In genomic region chr12:111143509-111144063, GRCm38 (mm10) we compare ENCODE assay signal across 10 mouse cellular contexts. TPM values are rescaled to one million over a fixed set of nuclear protein-coding genes. Genes with fewer than 3 reads are reported as not detected.
DNase-seq lines count a peak whose midpoint lies in the region; ATAC-seq and TF ChIP-seq lines count a peak whose summit lies in the region.
"Had no signal": no experiment of that assay in that cellular context is flagged by ENCODE, and none has a peak within 500 bp of the region (broad histone marks: within the 10 kb centered on the region; RNA-seq: fewer than 3 reads in every experiment).

No protein-coding gene starts in this region.

- no peaks in the 10 kb centered on the region for H3K27me3 ChIP-seq in intestine, embryonic 14.5 days (replicated peaks; ENCODE audit: control insufficient read depth, insufficient read depth, low read length)
- H3K27me3 ChIP-seq in intestine, postnatal 0 days (replicated peaks; ENCODE audit: control insufficient read depth, insufficient read depth, low read length) = no peaks in the 10 kb centered on the region
- H3K27me3 ChIP-seq in embryonic facial prominence, embryonic 11.5 days (ENCODE audit: control insufficient read depth, insufficient read depth, low read length) = no peaks in the 10 kb centered on the region
- H3K27me3 ChIP-seq in heart, embryonic 12.5 days (replicated peaks) = no peaks in the 10 kb centered on the region
- H3K27me3 ChIP-seq in lung, postnatal 0 days (replicated peaks; ENCODE audit: insufficient read depth, low read length) = no peaks in the 10 kb centered on the region

- TF ChIP-seq CTCF in intestine, postnatal 0 days (IDR thresholded peaks at IDR 0.05; ENCODE audit: low read depth) = no peak
- TF ChIP-seq CTCF in lung, postnatal 0 days (IDR thresholded peaks at IDR 0.05) = no peak

- no peak overlapping the region for H3K4me3 ChIP-seq in intestine, embryonic 14.5 days (ENCODE audit: low read depth, low read length)
- no peak overlapping the region for H3K4me3 ChIP-seq in intestine, postnatal 0 days (ENCODE audit: low read depth, low read length)
- no peak overlapping the region for H3K4me3 ChIP-seq in embryonic facial prominence, embryonic 11.5 days (ENCODE audit: low read depth, low read length)
- H3K4me3 ChIP-seq in heart, embryonic 12.5 days = no peak overlapping the region
- no peak overlapping the region for H3K4me3 ChIP-seq in lung, postnatal 0 days (ENCODE audit: low read depth, low read length)
- H3K4me3 ChIP-seq: liver, embryonic 15.5 days had no signal

- no peaks in the 10 kb centered on the region for H3K9me3 ChIP-seq in intestine, embryonic 14.5 days (ENCODE audit: control insufficient read depth, low read length)
- H3K9me3 ChIP-seq in intestine, postnatal 0 days (ENCODE audit: control insufficient read depth) = no peaks in the 10 kb centered on the region
- H3K9me3 ChIP-seq in embryonic facial prominence, embryonic 11.5 days (replicated peaks; ENCODE audit: control insufficient read depth, low read length) = no peaks in the 10 kb centered on the region
- peaks cover 6% of the 10 kb centered on the region; the same call in 1 of the 2 replicates for H3K9me3 ChIP-seq in heart, embryonic 12.5 days (replicated peaks)
- no peaks in the 10 kb centered on the region for H3K9me3 ChIP-seq in lung, postnatal 0 days (ENCODE audit: low read length)
- H3K9me3 ChIP-seq: liver, embryonic 15.5 days had no signal

- H3K4me2 ChIP-seq in intestine, embryonic 14.5 days (ENCODE audit: low read length) = no peak overlapping the region
- no peak overlapping the region for H3K4me2 ChIP-seq in intestine, postnatal 0 days (replicated peaks; ENCODE audit: low read depth)
- no peak overlapping the region for H3K4me2 ChIP-seq in embryonic facial prominence, embryonic 11.5 days (ENCODE audit: low read depth, low read length)
- peak overlapping the region; percentile 32 for H3K4me2 ChIP-seq in heart, embryonic 12.5 days
- H3K4me2 ChIP-seq in lung, postnatal 0 days (replicated peaks; ENCODE audit: low read depth, low read length) = peak overlapping the region; percentile 8; the same call in 1 of the 2 replicates
- H3K4me2 ChIP-seq: liver, embryonic 15.5 days had no signal

- H3K27ac ChIP-seq in intestine, embryonic 14.5 days (ENCODE audit: low read depth) = no peak overlapping the region
- H3K27ac ChIP-seq in intestine, postnatal 0 days (ENCODE audit: low read depth, low read length) = no peak overlapping the region
- H3K27ac ChIP-seq in embryonic facial prominence, embryonic 11.5 days (replicated peaks; ENCODE audit: low read depth, low read length) = peak overlapping the region; percentile 52
- peak overlapping the region; percentile 73 for H3K27ac ChIP-seq in heart, embryonic 12.5 days (ENCODE audit: poor library complexity, severe bottlenecking)
- H3K27ac ChIP-seq in lung, postnatal 0 days (ENCODE audit: low read length) = no peak overlapping the region
- H3K27ac ChIP-seq: liver, embryonic 15.5 days had no signal

- ATAC-seq in intestine, embryonic 14.5 days (replicated peaks; ENCODE audit: low FRiP score, low TSS enrichment, low read depth) = peak; percentile 34; the same call in 1 of the 2 replicates
- ATAC-seq in intestine, postnatal 0 days = no peak
- ATAC-seq in embryonic facial prominence, embryonic 11.5 days (replicated peaks; ENCODE audit: insufficient number of reproducible peaks, low FRiP score, low TSS enrichment, low read depth) = no peak
- ATAC-seq in heart, embryonic 12.5 days (ENCODE audit: insufficient number of reproducible peaks, low FRiP score) = peak; percentile 39; the same call in 1 of the 2 replicates
- peak; percentile 26; the same call in 1 of the 2 replicates for ATAC-seq in lung, postnatal 0 days
- no peak for ATAC-seq in granulocyte monocyte progenitor cell, adult 5-6 weeks (replicated peaks; ENCODE audit: poor library complexity, severe bottlenecking)
- ATAC-seq in activated CD4-positive, CD25-positive, alpha-beta regulatory T cell, adult 4 months = no peak

- no peak for TF ChIP-seq EP300 in lung, postnatal 0 days (IDR thresholded peaks at IDR 0.05)

- H3K9ac ChIP-seq in intestine, embryonic 14.5 days (ENCODE audit: low read length) = no peak overlapping the region
- no peak overlapping the region for H3K9ac ChIP-seq in intestine, postnatal 0 days (ENCODE audit: low read depth, low read length)
- no peak overlapping the region for H3K9ac ChIP-seq in embryonic facial prominence, embryonic 11.5 days (replicated peaks; ENCODE audit: low read length)
- no peak overlapping the region for H3K9ac ChIP-seq in heart, embryonic 12.5 days
- no peak overlapping the region for H3K9ac ChIP-seq in lung, postnatal 0 days (replicated peaks; ENCODE audit: low read depth)
- H3K9ac ChIP-seq: liver, embryonic 15.5 days had no signal

- H3K36me3 ChIP-seq in intestine, embryonic 14.5 days (ENCODE audit: control insufficient read depth, insufficient read depth, low read length) = no peaks in the 10 kb centered on the region
- H3K36me3 ChIP-seq in intestine, postnatal 0 days (ENCODE audit: control insufficient read depth, insufficient read depth) = no peaks in the 10 kb centered on the region
- no peaks in the 10 kb centered on the region for H3K36me3 ChIP-seq in embryonic facial prominence, embryonic 11.5 days (replicated peaks; ENCODE audit: control insufficient read depth, insufficient read depth, low read depth, low read length)
- no peaks in the 10 kb centered on the region for H3K36me3 ChIP-seq in heart, embryonic 12.5 days
- H3K36me3 ChIP-seq in lung, postnatal 0 days (ENCODE audit: insufficient read depth, low read length) = no peaks in the 10 kb centered on the region
- H3K36me3 ChIP-seq: liver, embryonic 15.5 days had no signal

- 74% methylated on average over 16 of the region's 16 CpGs for WGBS in intestine, embryonic 14.5 days
- 67% methylated on average over 16 of the region's 16 CpGs for WGBS in intestine, postnatal 0 days
- 72% methylated on average over 16 of the region's 16 CpGs for WGBS in embryonic facial prominence, embryonic 11.5 days
- WGBS in heart, embryonic 12.5 days = 34% methylated on average over 16 of the region's 16 CpGs
- 56% methylated on average over 16 of the region's 16 CpGs for WGBS in lung, postnatal 0 days

- 0 out of 2 replicates have a peak, but pooled peaks cover 7% of the 10 kb centered on the region for H3K4me1 ChIP-seq in intestine, embryonic 14.5 days (replicated peaks; ENCODE audit: control insufficient read depth, insufficient read depth, low read length)
- H3K4me1 ChIP-seq in intestine, postnatal 0 days (replicated peaks; ENCODE audit: control insufficient read depth, insufficient read depth, low read length) = no peaks in the 10 kb centered on the region
- H3K4me1 ChIP-seq in embryonic facial prominence, embryonic 11.5 days (ENCODE audit: control insufficient read depth, insufficient read depth, low read length) = peaks cover 3% of the 10 kb centered on the region; the same call in 1 of the 2 replicates
- H3K4me1 ChIP-seq in heart, embryonic 12.5 days (replicated peaks) = peaks cover 35% of the 10 kb centered on the region
- peaks cover 6% of the 10 kb centered on the region; the same call in 1 of the 2 replicates for H3K4me1 ChIP-seq in lung, postnatal 0 days (ENCODE audit: insufficient read depth, low read depth, low read length)

- no peak for DNase-seq in intestine, embryonic 14.5 days (ENCODE audit: low spot score)
- DNase-seq in embryonic facial prominence, embryonic 11.5 days (ENCODE audit: low spot score) = no peak
- peak; percentile 48 for DNase-seq in lung, postnatal 0 days (ENCODE audit: low spot score)
- no peak for DNase-seq in thymus, postnatal 25 days

RNA-seq across cellular contexts. Expression of gene Traf3, which starts 22.6 kb away (rescaled TPM):
- polyA plus RNA-seq in intestine, embryonic 14.5 days (2014; fragmentation: Nextera tagmentation; extraction: Ambion mirVana) = 9.1 and 9.9 TPM in 2 replicates
- 3.4 and 4.0 TPM in 2 replicates for polyA plus RNA-seq in intestine, postnatal 0 days (2015; fragmentation: Nextera tagmentation; extraction: Ambion mirVana)
- 8.3 and 10.2 TPM in 2 replicates for polyA plus RNA-seq in embryonic facial prominence, embryonic 11.5 days (2014; fragmentation: Nextera tagmentation; extraction: Ambion mirVana)
- 10.5 and 11.9 TPM in 2 replicates for polyA plus RNA-seq in heart, embryonic 12.5 days (2016; fragmentation: Nextera tagmentation; extraction: Ambion mirVana)
- 3.1 and 4.7 TPM in 2 replicates for polyA plus RNA-seq in lung, postnatal 0 days (2015; fragmentation: Nextera tagmentation; extraction: Ambion mirVana)
- 15.0 and 16.2 TPM in 2 replicates for total RNA-seq in granulocyte monocyte progenitor cell, adult 5-6 weeks (2014; fragmentation: Nextera tagmentation)
- 15.7 and 21.8 TPM in 2 replicates for total RNA-seq in granulocyte monocyte progenitor cell, adult 5-6 weeks (2017)
- polyA plus RNA-seq in activated CD4-positive, CD25-positive, alpha-beta regulatory T cell, adult 4 months (2017; shearing (Covaris generic)) = 10 to 100 TPM; 14.4 to 15.5 TPM

RNA-seq across cellular contexts. Expression of gene 4930595D18Rik, which starts 40.7 kb away (rescaled TPM):
- polyA plus RNA-seq in intestine, embryonic 14.5 days (2014; fragmentation: Nextera tagmentation; extraction: Ambion mirVana) = not detected in 2 replicates
- polyA plus RNA-seq in intestine, postnatal 0 days (2015; fragmentation: Nextera tagmentation; extraction: Ambion mirVana) = not detected in 2 replicates
- not detected in 2 replicates for polyA plus RNA-seq in embryonic facial prominence, embryonic 11.5 days (2014; fragmentation: Nextera tagmentation; extraction: Ambion mirVana)
- polyA plus RNA-seq in heart, embryonic 12.5 days (2016; fragmentation: Nextera tagmentation; extraction: Ambion mirVana) = not detected in 2 replicates
- not detected in 2 replicates for polyA plus RNA-seq in lung, postnatal 0 days (2015; fragmentation: Nextera tagmentation; extraction: Ambion mirVana)
- total RNA-seq in granulocyte monocyte progenitor cell, adult 5-6 weeks (2014; fragmentation: Nextera tagmentation) = not detected in 2 replicates
- not detected in 2 replicates for total RNA-seq in granulocyte monocyte progenitor cell, adult 5-6 weeks (2017)
- 1 to 10 TPM in 1 of 2 experiments, not detected in 1; 2.8 TPM for polyA plus RNA-seq in activated CD4-positive, CD25-positive, alpha-beta regulatory T cell, adult 4 months (2017; shearing (Covaris generic))
- polyA plus RNA-seq: C2C12; liver, embryonic 15.5 days had no signal

Comparison
In these comparisons a context has a peak if more than half of its experiments do, and no peak if none do; other contexts are left out.
1. ATAC-seq: peak in intestine, embryonic 14.5 days (single experiment), heart, embryonic 12.5 days (single experiment) and lung, postnatal 0 days (single experiment); none in intestine, postnatal 0 days (single experiment), embryonic facial prominence, embryonic 11.5 days (single experiment), granulocyte monocyte progenitor cell, adult 5-6 weeks (single experiment) and activated CD4-positive, CD25-positive, alpha-beta regulatory T cell, adult 4 months (single experiment).
2. H3K27ac ChIP-seq: peak in embryonic facial prominence, embryonic 11.5 days (single experiment) and heart, embryonic 12.5 days (single experiment); none in intestine, embryonic 14.5 days (single experiment), intestine, postnatal 0 days (single experiment) and lung, postnatal 0 days (single experiment).
3. H3K4me2 ChIP-seq: peak in heart, embryonic 12.5 days (single experiment) and lung, postnatal 0 days (single experiment); none in intestine, embryonic 14.5 days (single experiment), intestine, postnatal 0 days (single experiment) and embryonic facial prominence, embryonic 11.5 days (single experiment).